Mouse (Mus musculus) thymus, postnatal 14 days (tissue): ENCODE results near the gene Tbxas1.

ENCODE experiments used
- DNase-seq: peaks from one replicate; pipeline ENCODE4 v3.0.0; 2021

Gene Tbxas1

DNA sequence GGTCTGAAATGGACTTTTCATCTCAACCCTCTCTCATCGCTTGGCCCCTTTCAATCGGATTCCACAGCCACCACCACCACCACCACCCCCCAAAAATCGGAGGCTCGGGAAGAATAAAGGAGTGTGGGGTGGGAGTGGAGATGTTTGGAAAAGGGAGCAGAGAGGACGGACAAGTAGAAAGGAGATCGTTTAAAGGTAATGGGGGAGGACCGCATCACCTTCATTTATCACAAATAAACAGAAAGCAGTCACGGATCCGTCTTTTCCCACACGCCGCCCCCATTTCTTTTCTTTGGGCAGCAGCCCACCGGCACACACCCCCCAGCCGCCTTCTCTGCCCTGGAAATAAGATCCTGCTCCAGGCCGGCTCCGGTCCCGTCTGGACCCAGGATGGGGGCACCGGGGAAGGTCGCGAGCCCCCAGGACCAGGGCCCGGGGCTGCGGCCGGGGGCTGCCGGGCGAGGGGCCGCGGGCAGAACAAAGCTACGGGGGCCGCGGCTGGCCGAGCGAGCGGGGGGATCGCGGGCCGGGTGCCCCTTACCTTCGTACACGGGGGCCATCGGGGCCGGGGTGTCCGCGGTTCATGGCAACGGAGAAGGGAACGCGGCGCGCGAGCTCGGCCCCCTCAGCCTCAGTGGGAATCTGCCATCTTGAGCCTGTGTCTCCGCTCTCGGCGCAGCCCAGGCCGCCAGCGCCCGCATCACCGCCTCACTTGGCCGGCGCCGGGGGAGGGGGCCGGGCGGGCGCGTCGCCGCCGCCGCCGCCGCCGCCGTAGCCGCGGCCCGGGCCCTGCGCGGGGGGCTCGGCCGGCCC lies at the start of gene Tbxas1:
Gene Tbxas1 (plus strand): TSS at position 147 of the 813 bp plus-strand sequence.
- peak; percentile 57 for DNase-seq

GRCm38 (mm10) chr6:38825886-38826285 lies 49.3 kb upstream of the Tbxas1 start:
- DNase-seq, result no peak

GRCm38 (mm10) chr6:38826857-38827256 lies 48.3 kb upstream of the Tbxas1 start:
- no peak for DNase-seq

GRCm38 (mm10) chr6:38827435-38827834 lies 47.8 kb upstream of the Tbxas1 start:
- DNase-seq, result no peak

DNA sequence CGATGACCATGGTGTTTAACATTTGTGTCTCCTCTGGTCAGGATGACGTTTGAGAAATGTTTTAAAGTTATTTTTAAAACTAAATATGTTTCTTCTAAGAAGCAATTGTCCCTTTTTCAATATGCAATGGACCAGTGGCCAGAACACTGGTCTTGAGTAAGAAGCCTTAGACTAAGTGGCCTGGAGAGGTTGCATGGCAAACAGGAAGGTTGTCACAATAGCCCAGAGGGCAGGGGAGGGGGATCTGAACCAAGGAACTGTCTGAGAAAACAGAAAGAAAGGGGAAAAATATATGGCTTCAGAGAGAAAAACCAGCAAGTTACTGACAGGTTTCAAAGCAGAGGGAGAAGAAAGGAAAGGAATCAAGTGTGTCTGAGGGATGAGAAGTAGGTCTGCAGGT lies 47.0 kb upstream of the Tbxas1 start:
- no peak for DNase-seq

DNA sequence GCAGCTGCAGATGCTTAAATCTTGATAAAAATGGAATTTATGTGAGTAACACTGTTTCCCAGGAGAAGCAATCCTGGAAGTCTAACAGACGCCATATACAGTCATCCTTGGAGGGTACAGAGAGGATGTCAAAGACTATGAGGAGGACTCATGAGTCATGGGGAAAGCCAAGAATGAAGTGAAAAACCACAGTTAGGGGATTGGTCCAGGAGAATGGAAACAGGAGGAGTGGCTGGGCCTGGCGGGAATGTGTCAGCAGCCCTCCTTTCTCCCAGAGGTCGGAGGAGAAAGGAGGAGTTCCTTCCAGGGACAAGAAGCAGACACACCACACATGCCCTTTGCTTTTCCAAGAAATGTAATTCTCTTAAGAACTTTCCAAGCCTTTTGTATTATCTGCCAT lies 45.8 kb upstream of the Tbxas1 start:
- no peak for DNase-seq

DNA sequence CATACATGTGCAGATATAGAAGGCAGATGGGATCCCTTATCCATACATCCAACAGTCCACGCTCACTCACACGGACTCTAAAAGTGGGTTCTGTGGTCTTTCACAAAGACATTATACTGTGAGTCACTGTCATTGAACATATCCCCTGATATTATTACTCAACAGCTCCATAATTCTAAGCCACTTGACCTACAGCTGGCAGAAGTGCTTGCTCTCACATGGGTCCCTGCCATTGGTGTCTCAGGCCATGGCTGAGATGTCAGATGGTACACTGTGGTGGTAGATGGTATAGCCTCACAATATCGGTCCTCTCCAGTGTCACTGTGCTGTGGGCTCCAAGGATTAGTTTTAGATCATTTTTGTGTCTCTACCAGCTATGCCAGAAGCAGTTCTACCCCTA lies 41.5 kb upstream of the Tbxas1 start:
- DNase-seq, result no peak

- DNase-seq, result no peak
These were observed 40.5 kb upstream of the Tbxas1 start for GRCm38 (mm10) chr6:38834727-38835126.

- DNase-seq, result no peak
These were observed 40.0 kb upstream of the Tbxas1 start for GRCm38 (mm10) chr6:38835217-38835616.

GRCm38 (mm10) chr6:38838061-38838460 lies 37.1 kb upstream of the Tbxas1 start:
- no peak for DNase-seq

DNA sequence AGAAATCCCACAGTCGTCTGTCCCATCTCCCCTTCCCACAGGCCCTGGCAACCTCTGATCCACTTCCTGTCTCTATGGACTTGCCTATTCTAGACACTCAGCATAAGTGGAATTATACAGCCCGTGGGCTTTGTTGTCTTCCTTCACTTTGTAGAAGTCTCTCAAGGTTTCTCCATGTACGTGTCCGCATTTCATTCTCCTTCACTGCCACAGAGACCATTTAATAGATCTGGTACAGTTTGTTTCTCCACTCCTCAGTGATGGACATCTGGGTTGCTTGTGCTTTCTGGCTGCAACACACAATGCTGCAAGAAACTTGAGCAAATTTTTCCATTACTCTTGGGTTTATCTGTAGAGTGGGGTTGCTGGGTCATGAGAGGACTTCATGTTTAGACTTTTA lies 35.3 kb upstream of the Tbxas1 start:
- no peak for DNase-seq

- DNase-seq, result no peak
These were observed 34.8 kb upstream of the Tbxas1 start for GRCm38 (mm10) chr6:38840380-38840779.

DNA sequence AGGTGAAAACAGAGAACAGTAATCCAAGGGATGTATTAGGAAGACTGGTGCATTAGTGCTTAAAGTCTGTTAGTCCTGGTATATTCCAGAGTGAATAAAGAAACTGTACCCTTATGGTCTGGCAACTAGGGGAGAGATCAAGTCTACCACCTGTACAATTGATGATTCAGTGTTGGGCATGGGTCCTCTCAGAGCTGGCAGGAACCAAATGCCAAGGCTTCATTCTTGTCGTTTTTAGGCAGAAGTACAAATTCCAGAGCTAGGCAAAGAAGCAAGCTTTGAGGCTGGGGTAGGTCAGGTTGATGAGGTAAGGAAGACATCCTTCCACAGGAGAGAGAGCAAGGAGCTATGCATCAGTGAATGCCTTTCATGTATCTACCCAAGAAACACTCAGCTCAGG lies 34.4 kb upstream of the Tbxas1 start:
- DNase-seq, result no peak

DNA sequence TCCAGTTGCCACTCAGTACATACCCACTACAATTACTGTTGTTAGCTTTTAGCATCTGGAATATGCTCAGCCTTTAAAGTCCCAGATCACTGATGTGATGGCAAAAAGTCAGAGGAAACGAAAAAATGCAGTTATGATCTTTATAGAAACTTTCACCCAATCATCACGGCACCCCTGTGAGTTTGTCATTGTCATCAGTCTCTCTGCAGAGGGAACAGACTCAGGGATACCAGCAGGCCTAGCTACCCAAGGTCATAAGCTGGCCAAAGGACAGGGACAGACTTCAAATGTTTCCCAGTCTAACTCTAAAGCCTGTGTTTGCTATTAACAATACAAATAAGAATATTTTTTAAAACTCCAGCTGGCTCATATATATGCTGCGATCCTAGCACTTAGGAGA lies 33.7 kb upstream of the Tbxas1 start:
- DNase-seq, result no peak

DNA sequence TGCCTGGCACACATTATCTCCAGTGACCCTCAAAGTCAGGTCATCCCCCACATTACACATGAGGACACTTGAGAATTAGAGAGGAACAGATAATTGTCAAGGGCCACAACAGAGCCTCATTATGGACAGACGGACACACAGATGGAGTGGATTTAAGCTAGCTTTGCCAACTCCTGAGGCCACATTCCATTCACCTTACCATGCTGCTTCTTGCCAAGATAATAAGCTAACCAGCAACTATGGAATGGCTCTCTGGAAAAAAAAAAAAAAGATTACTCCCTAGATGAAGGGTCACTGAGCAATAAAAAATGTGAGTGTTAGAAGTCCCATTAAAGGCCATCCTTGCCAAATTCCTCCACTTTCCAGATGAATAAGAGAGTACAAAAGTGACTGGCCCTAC lies 30.1 kb upstream of the Tbxas1 start:
- DNase-seq, result no peak

GRCm38 (mm10) chr6:38845876-38846275 lies 29.3 kb upstream of the Tbxas1 start:
- DNase-seq, result no peak

DNA sequence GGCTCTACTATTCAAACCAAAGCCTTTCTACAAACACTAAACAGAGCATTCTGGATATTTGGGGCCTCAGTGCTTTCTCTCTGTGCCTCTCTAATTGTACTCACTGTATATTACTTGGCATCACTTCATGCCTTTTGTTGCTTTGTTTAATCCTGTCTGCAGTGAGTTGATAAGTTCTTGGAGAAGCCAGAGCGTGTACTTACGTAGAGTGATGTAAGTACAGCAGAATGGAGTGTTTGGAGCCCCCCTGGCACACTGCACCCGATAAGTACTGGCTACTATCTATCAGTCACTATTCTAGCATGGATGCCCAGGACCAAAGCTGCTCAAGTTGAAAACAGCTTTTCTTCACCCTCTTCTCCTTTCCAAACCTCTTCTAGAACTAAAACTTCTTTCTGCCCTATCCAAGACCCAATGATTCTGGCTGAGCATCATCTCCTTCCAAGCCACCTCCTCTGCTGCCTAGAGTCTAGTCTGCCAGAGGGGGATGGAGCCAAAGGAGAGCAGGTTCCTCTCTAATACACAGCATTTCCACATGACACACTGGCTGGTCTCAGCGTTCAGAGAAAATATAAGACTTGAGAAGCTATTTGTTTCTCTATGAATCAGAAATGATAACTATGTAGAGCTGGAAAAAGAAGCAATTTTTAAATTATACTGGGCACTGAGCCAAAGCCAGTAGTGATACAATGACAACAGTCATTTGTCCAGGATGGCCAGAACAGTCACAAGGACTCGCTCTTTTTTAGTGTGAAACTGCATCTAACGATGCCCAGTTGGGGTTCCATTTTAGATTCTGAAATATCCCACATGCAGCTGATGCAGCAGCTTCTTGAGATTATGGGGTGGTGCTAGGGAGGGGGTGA lies 28.6 kb upstream of the Tbxas1 start:
- no peak for DNase-seq

- no peak for DNase-seq
These were observed 27.8 kb upstream of the Tbxas1 start for GRCm38 (mm10) chr6:38847447-38847846.

GRCm38 (mm10) chr6:38847958-38848910 lies 27.0 kb upstream of the Tbxas1 start:
- DNase-seq, result peak; percentile 33

GRCm38 (mm10) chr6:38850715-38851259 lies 24.4 kb upstream of the Tbxas1 start:
- no peak for DNase-seq

DNA sequence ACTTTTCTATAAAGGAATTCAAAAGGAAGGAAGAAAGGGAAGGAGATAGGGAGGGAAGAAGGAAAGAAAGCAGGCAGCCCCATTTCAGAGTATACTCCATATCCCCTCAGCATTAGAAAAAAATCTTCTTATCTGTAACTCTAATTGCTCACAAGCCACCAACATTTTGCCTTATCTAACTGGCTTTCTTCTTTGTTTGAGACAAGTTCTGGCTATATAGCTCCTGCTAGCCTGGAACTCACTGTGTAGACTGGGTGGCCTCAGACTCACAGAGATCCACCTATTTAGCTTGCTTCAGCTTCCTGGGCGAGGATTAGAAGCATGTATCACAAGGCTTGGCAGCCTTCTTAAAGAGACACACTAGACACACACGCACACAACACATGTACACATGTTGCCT lies 23.5 kb upstream of the Tbxas1 start:
- no peak for DNase-seq

- DNase-seq, result no peak
These were observed 21.6 kb upstream of the Tbxas1 start for GRCm38 (mm10) chr6:38853561-38853992.

GRCm38 (mm10) chr6:38859819-38860218 lies 15.4 kb upstream of the Tbxas1 start:
- DNase-seq, result no peak
